11 mouse cellular contexts compared by ENCODE assay signal in genomic region chr11:113787009-113787408, GRCm38 (mm10). TPM values are rescaled to one million over a fixed set of nuclear protein-coding genes. Genes with fewer than 3 reads are reported as not detected.
DNase-seq lines count a peak whose midpoint lies in the region; ATAC-seq lines count a peak whose summit lies in the region.
"Had no signal": no experiment of that assay in that cellular context is flagged by ENCODE, and none has a peak within 500 bp of the region (broad histone marks: within the 10 kb centered on the region; RNA-seq: fewer than 3 reads in every experiment).

No protein-coding gene starts in this region.

- H3K9me3 ChIP-seq in kidney, embryonic 14.5 days (ENCODE audit: control insufficient read depth, low read length): no peaks in the 10 kb centered on the region

- 82% methylated on average over 11 of the region's 11 CpGs for WGBS in kidney, embryonic 14.5 days

- H3K36me3 ChIP-seq in kidney, embryonic 14.5 days (ENCODE audit: control insufficient read depth, insufficient read depth, low read length): no peaks in the 10 kb centered on the region

- no peak overlapping the region for H3K4me2 ChIP-seq in kidney, embryonic 14.5 days (replicated peaks; ENCODE audit: low read depth, low read length)

- no peaks in the 10 kb centered on the region for H3K27me3 ChIP-seq in kidney, embryonic 14.5 days (ENCODE audit: control insufficient read depth, insufficient read depth, low read length)

- no peak for ATAC-seq in kidney, embryonic 14.5 days (ENCODE audit: low FRiP score, low TSS enrichment)
- ATAC-seq in hematopoietic stem cell, adult 5-6 weeks (replicated peaks in 1 of 2; ENCODE audit: insufficient read depth in 1 of 2, low FRiP score in 2 of 2, low TSS enrichment in 1 of 2, low read depth in 1 of 2, poor library complexity in 2 of 2, severe bottlenecking in 2 of 2): peak; percentile 9 to 43; a peak in 1 of 4 replicates
- ATAC-seq in megakaryocyte progenitor cell, adult 5-6 weeks (replicated peaks; ENCODE audit: poor library complexity): peak; percentile 36

- peaks cover 54% of the 10 kb centered on the region for H3K4me1 ChIP-seq in kidney, embryonic 14.5 days (ENCODE audit: control insufficient read depth, insufficient read depth, low read length)

- no peak overlapping the region for H3K9ac ChIP-seq in kidney, embryonic 14.5 days (ENCODE audit: low read depth, low read length)

- no peak for DNase-seq in kidney, adult 18-20 months
- peak; percentile 67 for DNase-seq in MEL-GATA-1-ER (ENCODE audit: extremely low read depth, low read depth)
- DNase-seq in urinary bladder, postnatal 36 days (ENCODE audit: low spot score in 2 of 2): no peak
- DNase-seq in cerebellum, postnatal 10 days: no peak
- DNase-seq in frontal cortex, adult 2 months (ENCODE audit: extremely low spot score in 1 of 2, low spot score in 1 of 2): no peak
- DNase-seq: gastrocnemius, postnatal 14 days; kidney, postnatal 25 days; lung, postnatal 14 days had no signal

- peak overlapping the region; percentile 99 for H3K27ac ChIP-seq in kidney, embryonic 14.5 days (ENCODE audit: low read depth, low read length)

- H3K4me3 ChIP-seq in kidney, embryonic 14.5 days (ENCODE audit: low read length): no peak overlapping the region

RNA-seq across cellular contexts. Expression of gene Cdc42ep4, which starts 35.3 kb away (rescaled TPM):
- polyA plus RNA-seq in kidney, embryonic 14.5 days (2014; fragmentation: Nextera tagmentation; extraction: Ambion mirVana): 36.0 and 45.4 TPM in 2 replicates
- total RNA-seq in hematopoietic stem cell, adult 5-6 weeks (2017): 6.1 and 7.9 TPM in 2 replicates
- total RNA-seq in megakaryocyte progenitor cell, adult 5-6 weeks (2015): 10.0 and 10.3 TPM in 2 replicates
- total RNA-seq in megakaryocyte progenitor cell, adult 5-6 weeks (2017): 14.5 and 14.7 TPM in 2 replicates
- 27.6 and 27.9 TPM in 2 replicates for polyA plus RNA-seq in frontal cortex, adult 2 months (2012; rRNA removed)
